Mouse (Mus musculus) E14TG2a.4 (cell line): ENCODE results near the gene Cmtm4.

Experiments
- CTCF ChIP-seq: conservative IDR thresholded peaks from 2 replicates; pipeline ENCODE4 v1.5.1; 2014; ENCODE audit warnings: low read length
- NANOG ChIP-seq: IDR thresholded peaks from 2 replicates; pipeline ENCODE4 v1.6.1; 2014; ENCODE audit warnings: borderline replicate concordance, low read length, mixed read lengths
- POU5F1 ChIP-seq: IDR thresholded peaks from 2 replicates; pipeline ENCODE4 v1.6.1; 2014; ENCODE audit warnings: low read length, borderline replicate concordance

- TF ChIP-seq CTCF, result peak; percentile 3; the same call in 1 of the 2 replicates
- no peak for TF ChIP-seq POU5F1
- no peak for TF ChIP-seq NANOG
These were observed 55.1 kb downstream of the Cmtm4 start for GRCm38 (mm10) chr8:104340233-104341105.
